8 mouse cellular contexts compared by ENCODE assay signal in genomic region chr13:94172533-94173310, GRCm38 (mm10).
A peak's percentile ranks its signal among the peaks of the same experiment; 100 is the strongest.
DNase-seq lines count a peak whose midpoint lies in the region; ATAC-seq and TF ChIP-seq lines count a peak whose summit lies in the region.

No protein-coding gene starts in this region.

- DNase-seq in forebrain, embryonic 10.5 days (ENCODE audit: extremely low spot score, low spot score): no peak
- DNase-seq in layer of hippocampus, adult 8-10 months (ENCODE audit: low spot score in 2 of 2): peak; percentile 42 to 47
- no peak for DNase-seq in layer of hippocampus, postnatal 36 days
- DNase-seq in embryonic facial prominence, embryonic 14.5 days (ENCODE audit: low spot score): no peak
- no peak for DNase-seq in limb, embryonic 14.5 days (ENCODE audit: low spot score)
- DNase-seq in ovary, postnatal 36 days (ENCODE audit: low spot score): no peak
- no peak for DNase-seq in right cerebral cortex, postnatal 10 days (ENCODE audit: low spot score in 2 of 2)

- TF ChIP-seq POLR2A in limb, embryonic 14.5 days (IDR thresholded peaks at IDR 0.05; ENCODE audit: borderline replicate concordance, extremely low read depth, insufficient read depth, insufficient read length): no peak

- peaks cover 50% of the 10 kb centered on the region for H3K4me1 ChIP-seq in forebrain, embryonic 10.5 days
- H3K4me1 ChIP-seq in forebrain, embryonic 12.5 days: peaks cover 24% of the 10 kb centered on the region
- H3K4me1 ChIP-seq in embryonic facial prominence, embryonic 14.5 days (ENCODE audit: control insufficient read depth, insufficient read depth, low read length): peaks cover 25% of the 10 kb centered on the region
- H3K4me1 ChIP-seq in limb, embryonic 14.5 days (ENCODE audit: control insufficient read depth, insufficient read depth, low read length): peaks cover 17% of the 10 kb centered on the region

- no peak overlapping the region for H3K27ac ChIP-seq in forebrain, embryonic 10.5 days
- H3K27ac ChIP-seq in forebrain, embryonic 12.5 days: no peak overlapping the region
- H3K27ac ChIP-seq in embryonic facial prominence, embryonic 14.5 days (replicated peaks; ENCODE audit: low read depth, low read length): no peak overlapping the region
- H3K27ac ChIP-seq in limb, embryonic 14.5 days (replicated peaks; ENCODE audit: low read depth, low read length): no peak overlapping the region

- no peak overlapping the region for H3K9ac ChIP-seq in forebrain, embryonic 12.5 days
- no peak overlapping the region for H3K9ac ChIP-seq in embryonic facial prominence, embryonic 14.5 days (ENCODE audit: low read depth, low read length)
- H3K9ac ChIP-seq in limb, embryonic 14.5 days (ENCODE audit: low read depth, low read length, severe bottlenecking): no peak overlapping the region

- H3K36me3 ChIP-seq in forebrain, embryonic 10.5 days (replicated peaks): peaks cover 4% of the 10 kb centered on the region; the same call in 1 of the 2 replicates
- H3K36me3 ChIP-seq in forebrain, embryonic 12.5 days (replicated peaks): no peaks in the 10 kb centered on the region
- H3K36me3 ChIP-seq in embryonic facial prominence, embryonic 14.5 days (ENCODE audit: control insufficient read depth, insufficient read depth, low read length): 0 out of 2 replicates have a peak, but pooled peaks cover 3% of the 10 kb centered on the region
- H3K36me3 ChIP-seq in limb, embryonic 14.5 days (ENCODE audit: control insufficient read depth, insufficient read depth, low read length): peaks cover 5% of the 10 kb centered on the region; the same call in 1 of the 2 replicates

- peak overlapping the region; percentile 62; the same call in 1 of the 2 replicates for H3K4me3 ChIP-seq in forebrain, embryonic 10.5 days
- no peak overlapping the region for H3K4me3 ChIP-seq in forebrain, embryonic 12.5 days (replicated peaks)
- no peak overlapping the region for H3K4me3 ChIP-seq in embryonic facial prominence, embryonic 14.5 days (ENCODE audit: low read depth, low read length)
- no peak overlapping the region for H3K4me3 ChIP-seq in limb, embryonic 14.5 days (replicated peaks; ENCODE audit: low read length)

- no peak for ATAC-seq in forebrain, embryonic 12.5 days (ENCODE audit: low FRiP score)
- no peak for ATAC-seq in embryonic facial prominence, embryonic 14.5 days (ENCODE audit: low read depth)
- no peak for ATAC-seq in limb, embryonic 14.5 days (ENCODE audit: low FRiP score, low read depth)

- peaks cover 92% of the 10 kb centered on the region for H3K27me3 ChIP-seq in forebrain, embryonic 10.5 days (ENCODE audit: poor library complexity, severe bottlenecking)
- peaks cover 48% of the 10 kb centered on the region for H3K27me3 ChIP-seq in forebrain, embryonic 12.5 days
- H3K27me3 ChIP-seq in embryonic facial prominence, embryonic 14.5 days (replicated peaks; ENCODE audit: control insufficient read depth, insufficient read depth, low read length): no peaks in the 10 kb centered on the region
- H3K27me3 ChIP-seq in limb, embryonic 14.5 days (ENCODE audit: control insufficient read depth, insufficient read depth, low read length): no peaks in the 10 kb centered on the region

- H3K4me2 ChIP-seq in forebrain, embryonic 12.5 days: no peak overlapping the region
- peak overlapping the region; percentile 94 for H3K4me2 ChIP-seq in embryonic facial prominence, embryonic 14.5 days (ENCODE audit: low read depth, low read length)
- H3K4me2 ChIP-seq in limb, embryonic 14.5 days (replicated peaks; ENCODE audit: low read depth, low read length, severe bottlenecking): 0 out of 2 replicates have a peak overlapping the region, but pooled peaks have one; percentile 92

- H3K9me3 ChIP-seq in forebrain, embryonic 10.5 days: no peaks in the 10 kb centered on the region
- no peaks in the 10 kb centered on the region for H3K9me3 ChIP-seq in forebrain, embryonic 12.5 days
- H3K9me3 ChIP-seq in embryonic facial prominence, embryonic 14.5 days (ENCODE audit: control insufficient read depth, low read length): no peaks in the 10 kb centered on the region
- no peaks in the 10 kb centered on the region for H3K9me3 ChIP-seq in limb, embryonic 14.5 days (ENCODE audit: control insufficient read depth, low read length)

- 83% methylated on average over 15 of the region's 15 CpGs for WGBS in forebrain, embryonic 10.5 days
- WGBS in forebrain, embryonic 12.5 days: 78% methylated on average over 15 of the region's 15 CpGs
- 73% methylated on average over 15 of the region's 15 CpGs for WGBS in embryonic facial prominence, embryonic 14.5 days
- 78% methylated on average over 15 of the region's 15 CpGs for WGBS in limb, embryonic 14.5 days

Comparison
In these comparisons a context has a peak if more than half of its experiments do, and no peak if none do; other contexts are left out.
1. DNase-seq: peak in layer of hippocampus, adult 8-10 months (2 of 2); none in forebrain, embryonic 10.5 days (single experiment), layer of hippocampus, postnatal 36 days (0 of 2), embryonic facial prominence, embryonic 14.5 days (single experiment), limb, embryonic 14.5 days (single experiment), ovary, postnatal 36 days (single experiment) and right cerebral cortex, postnatal 10 days (0 of 2).